Mouse (Mus musculus) cerebellum, adult 9-10 months (tissue): Measurements from ENCODE around the gene Nav1.

Experiments used
- DNase-seq: peaks from one replicate; pipeline ENCODE4 v3.0.0; 2022

Gene Nav1

DNA sequence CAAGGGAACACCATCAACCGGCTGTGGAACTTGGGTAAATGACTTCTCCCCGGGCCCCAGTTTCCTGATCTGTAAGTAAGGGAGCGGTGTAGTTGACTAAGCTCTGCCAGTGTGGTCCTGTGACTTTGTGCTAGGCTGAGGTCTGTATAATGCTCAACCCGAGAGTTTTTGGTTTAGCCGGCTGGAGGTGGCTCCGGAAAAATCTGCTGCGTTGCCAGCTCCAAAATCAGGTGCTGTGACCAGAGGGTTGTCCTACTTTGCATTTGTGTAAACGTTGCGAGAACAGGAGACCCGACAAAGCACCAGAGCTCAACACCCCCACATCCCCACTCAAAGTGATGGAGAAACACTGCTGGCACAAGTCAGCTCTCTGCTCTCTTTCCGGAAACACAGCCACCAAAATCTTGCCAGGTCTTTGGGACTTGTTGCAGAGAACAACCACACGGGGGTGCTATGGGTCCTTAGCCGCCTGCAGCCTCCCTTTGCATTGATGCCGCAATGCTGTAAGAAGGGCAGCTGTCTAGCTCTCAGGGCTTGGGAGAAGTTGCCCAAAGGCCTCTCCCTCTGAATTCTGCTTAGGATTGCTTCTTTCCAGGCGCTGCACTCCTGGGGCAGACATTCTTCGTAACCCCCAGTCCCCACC lies 62.5 kb downstream of the Nav1 start:
- DNase-seq: peak; percentile 80

DNA sequence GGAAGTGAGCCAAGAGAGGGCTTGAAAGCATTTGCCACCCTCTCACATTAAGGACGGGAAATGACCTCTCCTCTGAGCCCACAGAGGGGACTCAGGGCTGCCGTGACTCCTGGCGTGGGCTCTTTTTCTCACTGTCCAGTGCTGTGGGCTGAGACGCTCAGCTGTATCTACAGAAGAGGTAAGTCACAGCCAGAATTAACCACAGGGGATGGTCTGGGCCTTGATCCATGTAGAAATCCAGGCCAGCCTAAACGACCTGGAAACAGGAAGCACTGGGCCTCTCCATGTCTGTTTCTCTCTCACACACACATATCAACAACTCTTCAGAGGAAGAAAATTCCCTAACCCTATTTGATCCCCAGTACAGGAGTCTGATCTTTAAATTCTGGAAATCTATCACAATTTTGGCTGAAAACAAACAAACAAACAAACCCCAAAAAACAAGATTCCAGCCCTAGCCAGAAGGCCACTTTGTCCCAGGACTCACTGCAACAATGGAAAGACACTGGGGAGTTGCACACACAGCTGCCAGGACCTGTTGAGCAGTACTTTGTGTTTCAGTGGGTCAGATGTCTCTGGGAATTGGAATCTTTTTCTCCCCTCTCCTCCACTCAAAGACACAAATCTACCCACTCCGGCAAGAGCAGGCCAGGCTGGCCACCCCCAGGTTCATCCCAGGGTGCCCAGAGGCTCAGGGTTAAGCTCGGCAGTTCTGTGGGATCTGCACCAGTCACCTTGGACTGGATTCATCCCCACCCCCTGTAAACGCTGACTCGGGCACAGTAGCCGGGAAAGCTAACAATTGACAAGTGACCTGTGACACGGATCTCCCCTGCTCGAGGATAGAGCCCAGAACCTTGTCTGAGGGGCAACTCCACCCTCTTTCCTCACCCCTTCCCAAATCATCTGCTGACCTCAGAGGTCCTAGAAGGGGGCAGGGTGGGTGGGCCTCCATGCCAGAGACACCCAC lies 64.0 kb downstream of the Nav1 start:
- DNase-seq: no peak

DNA sequence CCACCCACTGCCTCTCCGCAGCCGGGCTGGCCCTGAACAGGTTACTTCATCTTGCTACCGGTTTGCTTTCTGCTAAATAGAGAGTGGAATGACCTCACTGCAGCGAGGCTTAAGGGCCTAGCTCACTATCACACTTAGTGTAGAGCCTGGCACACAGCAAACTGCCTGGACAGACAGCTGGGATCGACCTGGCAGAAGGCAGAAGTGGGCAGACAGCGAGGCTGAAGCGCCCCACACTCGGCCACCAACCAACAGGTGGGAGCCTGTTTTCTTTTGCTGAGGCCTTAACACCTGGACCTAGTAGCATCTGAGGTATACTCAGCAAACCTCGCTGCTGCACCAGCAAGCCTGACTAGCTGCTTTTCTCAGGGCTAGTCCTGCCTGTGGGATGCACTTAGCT lies 65.0 kb downstream of the Nav1 start:
- no peak for DNase-seq

DNA sequence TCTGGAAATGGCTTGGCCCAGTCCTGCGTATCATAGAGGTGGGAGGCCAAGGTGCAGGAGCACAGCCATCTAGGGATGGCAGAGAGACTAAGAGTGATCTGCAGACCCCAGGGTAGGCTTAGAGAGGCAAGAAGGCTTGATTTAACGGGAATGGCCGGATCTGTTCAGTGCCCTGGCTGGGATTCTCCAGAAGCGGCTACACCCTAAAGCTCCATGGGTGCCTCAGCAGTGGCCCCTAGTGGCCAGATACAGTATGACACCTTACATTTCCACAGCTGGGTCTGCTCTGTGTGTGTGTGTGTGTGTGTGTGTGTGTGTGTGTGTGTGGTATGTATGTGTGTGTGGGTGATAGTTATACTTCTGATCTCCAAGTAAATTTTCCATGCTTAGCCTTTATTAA lies 66.8 kb downstream of the Nav1 start:
- DNase-seq: peak; percentile 79

DNA sequence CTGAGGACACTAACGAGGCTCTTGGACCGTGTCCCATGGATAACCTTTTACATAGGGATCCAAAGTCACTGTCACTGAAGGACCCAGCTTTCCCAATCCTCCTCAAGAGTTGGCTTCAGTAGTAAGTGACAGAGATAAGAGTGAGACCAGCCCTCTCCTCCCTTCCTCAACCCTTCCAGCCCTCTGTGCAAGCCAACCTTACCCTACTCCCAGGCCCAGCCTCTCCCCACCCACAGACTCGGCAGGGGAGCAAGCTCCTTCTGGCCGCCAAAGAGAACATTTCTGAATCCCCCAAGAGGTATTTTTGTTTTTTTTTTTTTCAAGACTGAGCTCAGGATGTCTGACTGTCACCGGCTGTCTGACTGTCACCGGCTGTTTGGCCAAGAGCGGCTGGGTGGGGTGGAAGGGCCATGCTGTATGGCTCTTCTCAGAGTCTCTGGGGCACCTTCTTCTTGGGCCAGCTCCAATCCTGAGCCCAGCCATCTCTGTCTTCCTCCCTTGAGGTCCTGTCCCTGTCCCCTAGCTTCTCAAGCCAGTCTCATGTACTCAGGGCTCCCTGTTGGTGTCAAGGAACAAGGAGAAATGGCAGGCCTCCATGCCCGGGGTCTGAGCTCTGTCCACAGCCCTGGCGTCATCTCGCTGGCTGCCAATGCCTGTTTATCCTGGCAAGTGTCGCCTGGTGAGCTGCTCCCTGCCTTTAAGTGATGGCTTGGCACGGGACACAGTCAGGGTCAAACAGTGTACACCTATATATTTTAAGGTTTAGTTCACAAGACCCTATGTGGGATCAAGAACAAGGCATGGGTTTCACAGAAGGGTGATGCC lies 68.4 kb downstream of the Nav1 start:
- no peak for DNase-seq

DNA sequence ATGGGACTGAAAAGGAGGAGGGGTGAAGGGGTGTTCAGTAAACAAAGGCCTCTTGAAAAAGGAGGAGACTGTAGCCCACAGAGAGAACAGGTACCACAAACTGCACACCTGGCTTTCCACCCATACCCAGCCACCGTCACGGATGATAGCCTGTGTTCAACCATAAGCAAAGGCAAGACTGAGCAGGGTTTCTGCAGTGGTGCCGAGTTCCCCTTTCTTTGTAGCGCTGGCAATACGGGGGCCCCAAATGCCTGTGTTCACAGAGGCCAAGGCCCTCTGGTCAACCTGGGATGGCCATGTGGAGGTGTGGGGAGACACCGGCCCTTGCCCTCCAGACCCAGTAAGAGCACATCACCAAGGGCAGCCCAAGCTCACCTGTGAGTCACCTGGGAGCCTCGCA lies 70.3 kb downstream of the Nav1 start:
- no peak for DNase-seq

DNA sequence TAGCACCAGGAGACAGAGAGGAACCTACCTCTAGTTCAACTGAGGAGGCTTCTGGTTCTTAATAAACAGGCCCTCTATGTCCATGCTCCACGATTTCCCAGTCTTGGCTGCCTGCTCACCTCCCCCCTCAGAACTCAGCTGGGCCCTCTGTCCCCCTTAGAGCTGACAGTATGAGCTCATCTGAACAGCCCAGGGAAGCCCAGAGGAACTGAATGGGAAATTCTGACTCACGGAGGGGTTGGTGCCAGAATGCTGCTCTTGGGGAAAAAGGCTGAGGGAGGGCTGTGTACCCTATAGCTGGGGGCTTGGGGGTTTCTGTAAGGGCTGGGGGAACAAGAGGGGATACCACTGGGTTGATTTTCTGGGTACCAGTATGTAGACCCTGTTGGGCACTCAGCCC lies 70.8 kb downstream of the Nav1 start:
- no peak for DNase-seq

DNA sequence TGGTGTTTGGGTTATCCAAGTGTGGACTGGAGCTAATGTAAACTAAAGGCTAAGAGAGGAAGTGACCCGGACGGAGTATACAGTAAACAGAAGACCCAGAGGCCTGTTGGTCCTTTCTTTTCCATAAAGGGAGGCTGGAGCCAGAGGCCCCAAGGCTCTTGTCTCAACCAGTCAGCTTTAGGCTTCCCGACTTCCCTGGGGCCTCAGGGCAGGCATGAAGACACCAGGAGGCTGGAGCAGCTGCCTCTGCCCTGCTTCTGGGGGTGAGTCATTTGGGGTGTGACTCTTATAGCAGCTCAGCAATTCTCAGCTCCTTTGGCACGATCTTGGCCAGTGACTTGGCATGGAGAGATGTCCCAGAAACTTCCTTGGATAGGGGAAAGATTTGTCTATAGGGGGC lies 71.8 kb downstream of the Nav1 start:
- DNase-seq: no peak

DNA sequence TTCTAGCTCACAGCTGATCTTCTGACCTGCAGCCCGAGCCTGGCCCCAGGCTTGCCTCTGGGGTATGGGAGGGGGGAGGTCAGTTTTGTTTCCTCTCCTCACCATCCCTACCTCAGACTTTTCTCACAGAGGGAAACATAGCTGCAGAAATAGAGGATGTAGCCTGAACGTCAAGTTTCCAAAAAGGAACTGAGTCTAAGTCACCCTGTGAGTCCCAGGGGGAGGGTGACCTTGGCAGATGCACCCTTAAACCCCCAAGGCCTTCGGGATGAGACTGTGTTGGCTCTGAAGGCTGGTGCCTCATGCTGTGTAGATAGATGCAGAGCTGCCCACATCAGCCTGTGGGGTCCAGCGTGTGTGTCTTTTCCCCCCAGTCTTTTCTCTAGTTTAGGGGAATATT lies 72.3 kb downstream of the Nav1 start:
- no peak for DNase-seq

DNA sequence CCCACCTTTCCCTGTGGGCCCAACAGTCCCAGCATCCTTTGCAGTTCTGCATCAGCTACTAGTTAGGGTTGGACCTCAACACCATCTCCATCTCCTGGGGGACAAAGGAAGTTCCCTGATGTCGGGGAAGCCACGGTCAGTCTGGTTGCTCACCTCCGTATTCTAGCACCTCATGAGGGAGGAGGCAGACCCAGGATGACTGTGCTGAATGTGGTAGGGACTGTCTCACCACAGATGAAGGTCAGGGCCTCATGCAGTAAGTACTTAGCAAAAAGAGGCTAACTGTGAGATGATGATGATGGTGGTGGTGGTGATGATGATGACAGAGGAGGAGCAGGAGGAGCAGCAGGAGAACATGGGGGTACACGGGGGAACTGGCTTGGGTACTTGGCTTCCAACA lies 73.0 kb downstream of the Nav1 start:
- DNase-seq: no peak

DNA sequence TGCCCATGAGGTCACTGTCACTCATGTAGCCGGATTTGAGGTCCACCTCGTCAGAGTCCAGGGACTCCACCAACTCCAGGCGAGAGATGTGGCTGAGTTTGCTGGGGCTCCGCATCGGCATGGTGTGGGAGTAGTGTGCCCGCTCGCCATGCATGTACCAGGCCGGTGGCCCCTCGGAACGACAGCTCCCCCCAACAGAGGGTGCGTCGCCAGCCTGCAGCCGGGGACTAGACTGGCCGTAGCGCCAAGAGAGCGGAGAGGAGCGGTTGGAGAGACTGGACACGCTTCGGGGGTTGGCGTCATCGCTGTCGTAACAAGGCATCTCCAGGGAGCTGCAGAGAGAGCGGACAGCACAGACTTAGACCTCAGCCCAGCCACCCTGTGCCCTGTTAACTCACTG lies 74.7 kb downstream of the Nav1 start:
- DNase-seq: no peak

DNA sequence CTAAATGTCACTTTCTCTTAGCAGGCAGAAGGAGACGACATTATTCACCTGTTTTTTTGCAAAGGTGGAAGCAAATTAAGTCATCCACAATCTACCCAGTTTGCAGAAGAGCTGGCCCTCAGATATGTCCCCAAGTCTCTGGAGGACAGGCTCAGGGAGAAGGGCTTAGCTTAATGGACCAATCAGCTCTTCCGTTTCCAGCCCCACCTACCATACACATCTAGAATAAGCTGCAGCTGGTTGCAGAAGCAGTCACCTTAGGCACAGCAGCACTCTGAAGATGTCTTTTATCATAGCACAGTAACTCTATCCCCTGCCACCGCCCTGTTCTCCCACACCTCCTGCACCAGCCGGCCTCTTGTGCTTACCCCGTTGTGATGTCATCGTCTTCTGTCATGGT lies 75.1 kb downstream of the Nav1 start:
- no peak for DNase-seq

DNA sequence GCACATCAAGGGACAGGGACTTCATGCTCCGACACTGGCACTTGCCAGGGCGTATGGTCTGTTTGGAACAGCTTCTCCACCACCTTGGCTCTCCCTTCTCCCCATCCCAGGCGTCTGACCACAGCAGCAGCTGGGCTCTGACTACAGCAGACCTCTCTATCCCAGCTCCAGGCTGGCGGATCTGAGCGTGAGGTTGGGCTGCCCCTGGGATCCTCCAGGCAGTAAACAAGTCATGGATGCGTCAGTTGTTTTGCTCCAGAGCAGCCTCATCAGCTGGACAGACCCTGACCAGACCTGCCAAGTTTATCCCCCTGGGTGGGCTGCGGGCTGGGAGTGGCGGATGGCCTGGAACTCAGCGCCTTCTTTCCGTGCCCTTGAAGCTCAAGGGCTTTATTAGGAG lies 76.0 kb downstream of the Nav1 start:
- DNase-seq: no peak

DNA sequence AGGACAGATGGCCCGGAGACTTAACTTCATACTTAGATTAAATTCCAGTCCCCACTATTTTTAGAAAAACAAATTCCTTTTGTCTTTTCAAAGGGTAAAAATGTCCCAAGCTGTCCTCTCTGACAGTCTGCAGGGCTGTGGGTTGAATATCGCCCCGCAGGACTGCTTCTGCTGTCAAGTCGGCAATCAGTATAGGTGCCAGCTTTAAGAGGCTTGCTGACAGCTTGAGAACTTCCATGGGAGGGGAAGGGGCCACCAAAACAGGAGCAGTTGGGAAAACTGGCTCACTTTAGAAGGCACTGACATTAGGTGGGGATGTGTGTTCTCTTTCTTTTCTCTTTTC lies 82.6 kb downstream of the Nav1 start:
- no peak for DNase-seq

DNA sequence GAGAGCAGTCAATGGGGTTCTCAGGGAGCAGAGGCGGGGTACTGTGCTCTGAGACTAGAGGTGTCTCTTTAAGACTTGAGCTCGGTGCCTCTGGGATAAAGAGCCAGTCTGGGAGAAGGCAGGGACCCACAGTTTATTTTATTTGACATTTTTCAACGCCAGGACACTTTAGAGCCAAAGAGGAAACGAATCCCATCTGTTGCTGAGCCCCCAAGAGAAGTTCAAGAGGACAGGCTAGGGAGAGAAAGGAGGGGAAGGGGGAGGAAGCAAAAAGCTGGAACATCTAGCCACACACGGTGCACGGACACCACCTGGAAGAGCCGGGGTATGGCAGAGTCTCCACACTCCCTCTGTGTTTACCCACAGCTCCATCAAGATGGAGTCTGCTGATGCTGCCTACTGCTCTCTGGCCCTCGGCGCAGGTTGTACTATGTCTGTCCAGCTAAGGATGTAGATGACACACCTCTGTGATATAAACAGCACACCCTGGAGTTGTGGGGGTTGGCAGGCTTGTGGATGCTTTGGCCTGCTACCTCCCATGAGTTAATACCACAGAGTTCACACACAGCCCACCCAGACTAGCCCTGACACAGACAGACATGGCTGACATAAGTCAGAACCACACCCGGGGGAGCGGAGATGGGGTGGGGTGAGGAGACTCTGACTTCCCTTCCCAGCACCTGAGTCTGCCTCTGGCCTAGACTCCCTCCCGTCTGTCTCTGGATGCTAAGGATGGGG lies 83.1 kb downstream of the Nav1 start:
- DNase-seq: no peak

DNA sequence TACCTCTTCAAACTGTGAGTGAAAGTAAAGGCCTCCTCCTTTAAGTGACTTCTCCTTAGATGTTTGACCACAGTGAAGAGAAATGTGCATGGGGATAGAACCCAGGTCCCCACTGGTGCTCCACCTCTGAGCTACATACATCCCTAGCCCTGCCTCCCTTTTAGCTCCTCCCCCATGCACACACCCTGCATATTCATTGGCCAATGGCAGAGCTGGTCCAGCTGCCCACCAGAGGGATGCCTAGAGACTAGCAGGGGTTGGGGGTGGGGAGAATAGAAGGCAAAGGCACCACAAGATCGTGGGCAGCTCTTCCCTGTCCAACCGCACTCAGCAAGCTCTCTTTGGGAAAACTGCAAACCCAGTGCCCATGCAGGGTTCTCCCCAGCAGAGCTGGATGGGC lies 83.8 kb downstream of the Nav1 start:
- no peak for DNase-seq

DNA sequence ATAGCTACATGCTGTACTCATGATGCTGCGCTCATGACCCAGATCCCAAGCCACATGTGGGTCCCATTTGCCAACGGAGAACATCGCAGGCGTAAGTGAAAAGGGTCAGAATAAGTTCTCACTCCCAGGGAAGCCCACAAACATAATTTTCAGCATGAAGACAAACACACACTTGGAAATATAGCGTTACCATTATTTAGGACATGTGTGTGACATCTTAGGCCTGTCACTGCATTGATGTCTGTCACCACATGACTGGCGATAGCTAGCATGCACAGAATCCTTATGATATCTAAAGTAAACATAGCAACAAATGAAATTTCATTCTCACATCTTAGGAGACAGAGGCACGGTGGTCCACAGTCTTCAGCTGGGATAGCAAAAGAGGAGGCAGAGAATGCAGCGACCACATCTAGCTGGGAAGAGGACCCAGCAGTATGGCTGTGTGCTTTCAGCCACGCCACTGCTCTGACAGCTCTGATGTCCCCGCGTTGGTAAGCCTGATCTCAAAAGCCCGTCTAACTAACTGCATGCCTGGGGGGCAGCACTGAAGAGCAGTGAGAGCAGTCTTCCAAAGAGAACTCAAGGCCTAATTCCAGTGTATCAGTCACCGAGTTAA lies 86.4 kb downstream of the Nav1 start:
- DNase-seq: no peak

DNA sequence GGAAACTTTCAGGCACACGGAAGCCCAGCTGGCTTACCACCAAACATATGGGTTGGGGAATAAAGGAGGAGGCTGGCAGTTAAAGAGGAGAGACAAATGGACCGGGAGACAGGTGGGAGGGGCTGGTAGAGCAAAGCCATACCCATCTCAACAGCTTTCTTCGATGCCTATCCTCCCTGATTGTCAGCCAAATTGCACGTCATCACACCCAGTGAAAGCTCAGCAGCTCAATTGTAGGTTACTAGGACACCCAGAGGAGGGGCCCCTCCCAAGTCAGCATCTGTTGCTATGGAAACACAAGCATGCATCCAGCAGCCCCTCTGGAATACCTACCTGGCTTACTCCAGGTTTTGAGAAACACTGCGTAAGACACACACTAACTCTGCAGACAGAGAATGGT lies 88.4 kb downstream of the Nav1 start:
- no peak for DNase-seq

DNA sequence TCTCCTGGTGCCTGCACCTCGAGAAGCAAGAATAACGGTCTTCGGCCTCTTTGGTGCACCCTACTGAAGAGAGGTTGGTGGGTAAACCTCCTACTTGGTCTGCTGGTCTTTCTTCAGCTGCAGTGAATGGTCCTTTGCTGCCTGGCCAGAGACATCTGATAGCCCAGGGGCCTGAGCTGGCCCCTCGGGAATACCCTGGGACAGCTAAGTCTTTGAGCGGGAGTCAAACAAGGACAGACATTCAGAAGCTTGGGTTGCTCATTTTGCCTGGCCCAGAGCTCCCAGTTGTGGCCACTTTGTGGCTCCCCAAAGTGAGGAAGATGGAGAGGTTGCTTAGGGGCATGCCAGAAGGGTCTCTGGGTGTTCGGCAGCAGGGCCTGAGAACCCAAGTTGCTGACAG lies 89.6 kb downstream of the Nav1 start:
- DNase-seq: no peak

DNA sequence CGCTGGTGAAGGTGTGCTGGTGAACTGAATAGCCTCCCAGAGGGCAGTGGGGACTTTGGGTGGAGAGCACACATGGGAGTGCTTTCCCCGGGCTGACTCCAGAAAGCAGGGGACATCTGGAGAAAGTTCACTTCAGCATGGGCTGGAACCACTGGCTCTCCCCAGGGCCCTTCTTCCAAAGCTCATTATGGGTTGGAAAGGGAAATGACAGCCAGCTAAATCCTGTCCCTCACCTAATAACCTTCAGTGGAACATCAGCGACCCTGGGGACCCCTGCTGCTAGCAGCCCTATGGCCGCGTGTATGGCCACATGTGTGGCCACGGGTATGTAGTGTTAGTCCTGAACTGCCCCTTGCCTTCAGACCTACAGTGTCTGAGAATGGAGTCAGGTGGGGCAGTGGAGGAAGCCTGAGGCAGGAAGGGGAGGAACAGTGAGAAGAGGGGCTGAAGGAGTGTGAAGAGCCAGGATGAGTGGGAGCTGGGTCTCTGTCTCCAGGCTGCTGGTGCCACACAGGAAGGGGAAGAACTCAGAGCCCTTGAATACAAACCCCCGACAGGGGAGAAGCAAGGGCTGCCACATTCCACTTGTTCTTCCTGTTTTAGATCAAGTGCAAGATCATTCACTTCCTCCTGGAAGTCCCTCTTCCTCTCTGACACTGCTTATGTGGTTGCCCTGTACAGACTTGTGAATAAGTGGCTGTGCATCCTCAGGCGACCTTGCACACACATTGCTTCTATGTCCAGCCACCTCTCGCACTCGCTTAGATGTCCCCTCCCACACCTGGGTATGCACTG lies 90.4 kb downstream of the Nav1 start:
- DNase-seq: no peak

DNA sequence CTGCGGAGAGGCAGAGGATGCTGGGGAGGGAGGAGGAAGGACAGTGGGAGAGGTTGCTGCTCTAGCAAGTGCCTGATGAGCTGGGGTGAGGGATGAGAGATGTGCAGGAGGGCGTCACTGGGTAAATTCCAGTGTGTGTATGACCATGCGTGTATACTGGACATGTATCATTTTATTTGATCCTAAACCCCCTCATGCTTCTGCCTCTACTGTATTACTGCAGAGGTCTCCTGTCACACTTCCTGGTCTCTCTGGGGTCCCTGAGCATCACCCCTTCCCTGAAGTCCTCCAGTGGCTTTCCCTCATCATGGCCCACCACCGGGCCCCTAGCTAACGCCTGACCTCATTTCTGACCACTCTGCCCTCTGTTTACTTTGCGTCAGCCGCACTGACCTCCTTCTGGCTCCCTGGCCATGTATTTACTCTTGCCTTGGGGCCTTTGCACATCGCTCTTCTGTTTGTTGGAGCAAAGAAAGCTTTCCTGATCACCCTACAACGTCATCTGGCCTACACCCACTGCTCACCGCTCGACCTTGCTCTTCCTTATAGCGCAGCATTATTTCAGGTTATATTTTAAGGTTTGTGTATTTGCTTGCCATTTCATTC lies 91.4 kb downstream of the Nav1 start:
- DNase-seq: no peak
